Mouse (Mus musculus): ENCODE data around the gene Sgcd.

Gene Sgcd

GRCm38 (mm10) chr11:47389327-47389726, 599.4 kb downstream of the Sgcd start:
- TF ChIP-seq GATA4 (IDR thresholded peaks at IDR 0.05; ENCODE audit: insufficient replicate concordance, low read length): no peak

- no peak for TF ChIP-seq GATA4 (IDR thresholded peaks at IDR 0.05; ENCODE audit: insufficient replicate concordance, low read length)
Observed at GRCm38 (mm10) chr11:47387726-47388125, 601.0 kb downstream of the Sgcd start.

GRCm38 (mm10) chr11:47386136-47386535, 602.6 kb downstream of the Sgcd start:
- no peak for TF ChIP-seq GATA4 (IDR thresholded peaks at IDR 0.05; ENCODE audit: insufficient replicate concordance, low read length)

- TF ChIP-seq GATA4 (IDR thresholded peaks at IDR 0.05; ENCODE audit: insufficient replicate concordance, low read length): no peak
Observed at GRCm38 (mm10) chr11:47379630-47379958, 609.2 kb downstream of the Sgcd start.

GRCm38 (mm10) chr11:47378843-47379629, 609.7 kb downstream of the Sgcd start:
- no peak for TF ChIP-seq GATA4 (IDR thresholded peaks at IDR 0.05; ENCODE audit: insufficient replicate concordance, low read length)

GRCm38 (mm10) chr11:47377421-47377820, 611.3 kb downstream of the Sgcd start:
- no peak for TF ChIP-seq GATA4 (IDR thresholded peaks at IDR 0.05; ENCODE audit: insufficient replicate concordance, low read length)

GRCm38 (mm10) chr11:47376915-47377314, 611.9 kb downstream of the Sgcd start:
- no peak for TF ChIP-seq GATA4 (IDR thresholded peaks at IDR 0.05; ENCODE audit: insufficient replicate concordance, low read length)

- TF ChIP-seq GATA4 (IDR thresholded peaks at IDR 0.05; ENCODE audit: insufficient replicate concordance, low read length): no peak
Observed at GRCm38 (mm10) chr11:47371616-47372015, 617.2 kb downstream of the Sgcd start.

- TF ChIP-seq GATA4 (IDR thresholded peaks at IDR 0.05; ENCODE audit: insufficient replicate concordance, low read length): no peak
Observed at GRCm38 (mm10) chr11:47351585-47351984, 637.2 kb downstream of the Sgcd start.

- TF ChIP-seq GATA4 (IDR thresholded peaks at IDR 0.05; ENCODE audit: insufficient replicate concordance, low read length): no peak
Observed at GRCm38 (mm10) chr11:47343486-47343885, 645.3 kb downstream of the Sgcd start.

GRCm38 (mm10) chr11:47333702-47334101, 655.1 kb downstream of the Sgcd start:
- no peak for TF ChIP-seq GATA4 (IDR thresholded peaks at IDR 0.05; ENCODE audit: insufficient replicate concordance, low read length)

- TF ChIP-seq GATA4 (IDR thresholded peaks at IDR 0.05; ENCODE audit: insufficient replicate concordance, low read length): no peak
Observed at GRCm38 (mm10) chr11:47305579-47305978, 683.2 kb downstream of the Sgcd start.

- no peak for TF ChIP-seq GATA4 (IDR thresholded peaks at IDR 0.05; ENCODE audit: insufficient replicate concordance, low read length)
Observed at GRCm38 (mm10) chr11:47304702-47305450, 683.9 kb downstream of the Sgcd start.

- no peak for TF ChIP-seq GATA4 (IDR thresholded peaks at IDR 0.05; ENCODE audit: insufficient replicate concordance, low read length)
Observed at GRCm38 (mm10) chr11:47299777-47300176, 689.0 kb downstream of the Sgcd start.

- TF ChIP-seq GATA4 (IDR thresholded peaks at IDR 0.05; ENCODE audit: insufficient replicate concordance, low read length): no peak
Observed at GRCm38 (mm10) chr11:47297805-47298340, 690.9 kb downstream of the Sgcd start.

GRCm38 (mm10) chr11:47294741-47295140, 694.0 kb downstream of the Sgcd start:
- no peak for TF ChIP-seq GATA4 (IDR thresholded peaks at IDR 0.05; ENCODE audit: insufficient replicate concordance, low read length)
